Mouse (Mus musculus): ENCODE measurements around the gene Wasf2. TPM values are rescaled to one million over a fixed set of nuclear protein-coding genes. Genes with fewer than 3 reads are reported as not detected.
A peak's percentile ranks its signal among the peaks of the same experiment; 100 is the strongest.
"Not testable (repeated sequence)": the region's sequence is repeated elsewhere in the genome, so short reads cannot be mapped to it uniquely, and the experiment has no call there.

The Wasf2 gene
- polyA plus RNA-seq, 1 experiment from 2014 or later = 144 TPM

- H3K4me1 ChIP-seq (replicated peaks; ENCODE audit: control insufficient read depth, insufficient read depth, low read length) = peaks cover 56% of the 10 kb centered on the region
- 36% methylated on average over 16 of the region's 16 CpGs for WGBS
- H3K9me3 ChIP-seq (ENCODE audit: control insufficient read depth, low read length) = no peaks in the 10 kb centered on the region
- H3K4me2 ChIP-seq (ENCODE audit: low read depth, low read length) = peak overlapping the region; percentile 50
- H3K27ac ChIP-seq (ENCODE audit: low read length) = peak overlapping the region; percentile 93
- no peaks in the 10 kb centered on the region for H3K36me3 ChIP-seq (ENCODE audit: control insufficient read depth, insufficient read depth, low read length)
- ATAC-seq (ENCODE audit: low read depth) = peak; percentile 11
- H3K27me3 ChIP-seq (ENCODE audit: control insufficient read depth, insufficient read depth, low read depth, low read length) = no peaks in the 10 kb centered on the region
- H3K4me3 ChIP-seq (ENCODE audit: low read length) = peak overlapping the region; percentile 17
- peak overlapping the region; percentile 49 for H3K9ac ChIP-seq (ENCODE audit: low read length)
Observed at GRCm38 (mm10) chr4:133094936-133095733, 35.2 kb upstream of the Wasf2 start.

- H3K27ac ChIP-seq (ENCODE audit: low read length) = peak overlapping the region; percentile 93
- H3K36me3 ChIP-seq (ENCODE audit: control insufficient read depth, insufficient read depth, low read length); H3K9me3 ChIP-seq (ENCODE audit: control insufficient read depth, low read length); H3K27me3 ChIP-seq (ENCODE audit: control insufficient read depth, insufficient read depth, low read depth, low read length); ATAC-seq (ENCODE audit: low read depth): not testable (repeated sequence)
- peak overlapping the region; percentile 50 for H3K4me2 ChIP-seq (ENCODE audit: low read depth, low read length)
- WGBS = 20% methylated on average over 3 of the region's 3 CpGs
- peaks cover 51% of the 10 kb centered on the region for H3K4me1 ChIP-seq (replicated peaks; ENCODE audit: control insufficient read depth, insufficient read depth, low read length)
- H3K9ac ChIP-seq (ENCODE audit: low read length) = peak overlapping the region; percentile 49
- peak overlapping the region; percentile 17 for H3K4me3 ChIP-seq (ENCODE audit: low read length)
Observed at GRCm38 (mm10) chr4:133095734-133096065, 34.6 kb upstream of the Wasf2 start.

- WGBS = under 1% methylated on average over 11 of the region's 26 CpGs
- ATAC-seq (ENCODE audit: low read depth) = not testable (repeated sequence)
Observed at GRCm38 (mm10) chr4:133096671-133097070, 33.6 kb upstream of the Wasf2 start.

GRCm38 (mm10) chr4:133101751-133102150, 28.6 kb upstream of the Wasf2 start:
- no peak for ATAC-seq (ENCODE audit: low read depth)
- no peak overlapping the region for H3K4me2 ChIP-seq (ENCODE audit: low read depth, low read length)

More at GRCm38 (mm10) chr4:133096671-133097070, 33.6 kb upstream of the Wasf2 start:
- Histone ChIP-seq H3K4me3 (ENCODE audit: low read length) (peak overlapping the region; percentile 34), H3K4me1 (replicated peaks; ENCODE audit: control insufficient read depth, insufficient read depth, low read length) (peaks cover 41% of the 10 kb centered on the region)
- not testable (repeated sequence) for H3K9me3 ChIP-seq (ENCODE audit: control insufficient read depth, low read length); H3K27me3 ChIP-seq (ENCODE audit: control insufficient read depth, insufficient read depth, low read depth, low read length); H3K36me3 ChIP-seq (ENCODE audit: control insufficient read depth, insufficient read depth, low read length); H3K4me2 ChIP-seq (ENCODE audit: low read depth, low read length); H3K27ac ChIP-seq (ENCODE audit: low read length); H3K9ac ChIP-seq (ENCODE audit: low read length)

GRCm38 (mm10) chr4:133103525-133104193, 26.6 kb upstream of the Wasf2 start:
- peak; percentile 83; the same call in 1 of the 2 replicates for ATAC-seq (ENCODE audit: low read depth)
- Histone ChIP-seq H3K4me2 (ENCODE audit: low read depth, low read length) (peak overlapping the region; percentile 42), H3K27me3 (ENCODE audit: control insufficient read depth, insufficient read depth, low read depth, low read length) (no peaks in the 10 kb centered on the region), H3K9me3 (ENCODE audit: control insufficient read depth, low read length) (no peaks in the 10 kb centered on the region), H3K9ac (ENCODE audit: low read length) (peak overlapping the region; percentile 55), H3K27ac (ENCODE audit: low read length) (peak overlapping the region; percentile 95), H3K4me1 (replicated peaks; ENCODE audit: control insufficient read depth, insufficient read depth, low read length) (peaks cover 32% of the 10 kb centered on the region), H3K4me3 (ENCODE audit: low read length) (peak overlapping the region; percentile 18), H3K36me3 (ENCODE audit: control insufficient read depth, insufficient read depth, low read length) (no peaks in the 10 kb centered on the region)
- WGBS = 20% methylated on average over 15 of the region's 16 CpGs

More at GRCm38 (mm10) chr4:133101751-133102150, 28.6 kb upstream of the Wasf2 start:
- no peaks in the 10 kb centered on the region for H3K36me3 ChIP-seq (ENCODE audit: control insufficient read depth, insufficient read depth, low read length)
- no peak overlapping the region for H3K4me3 ChIP-seq (ENCODE audit: low read length)
- WGBS = 61% methylated on average over 9 of the region's 9 CpGs
- 0 out of 2 replicates have a peak overlapping the region, but pooled peaks have one; percentile 25 for H3K27ac ChIP-seq (ENCODE audit: low read length)
- no peaks in the 10 kb centered on the region for H3K9me3 ChIP-seq (ENCODE audit: control insufficient read depth, low read length)
- H3K9ac ChIP-seq (ENCODE audit: low read length) = no peak overlapping the region
- H3K4me1 ChIP-seq (replicated peaks; ENCODE audit: control insufficient read depth, insufficient read depth, low read length) = peaks cover 18% of the 10 kb centered on the region
- no peaks in the 10 kb centered on the region for H3K27me3 ChIP-seq (ENCODE audit: control insufficient read depth, insufficient read depth, low read depth, low read length)

- 20% methylated on average over 10 of the region's 10 CpGs for WGBS
- H3K4me3 ChIP-seq (ENCODE audit: low read length) = no peak overlapping the region; the same call in 1 of the 2 replicates
- peaks cover 37% of the 10 kb centered on the region for H3K4me1 ChIP-seq (replicated peaks; ENCODE audit: control insufficient read depth, insufficient read depth, low read length)
- H3K36me3 ChIP-seq (ENCODE audit: control insufficient read depth, insufficient read depth, low read length) = no peaks in the 10 kb centered on the region
- H3K27me3 ChIP-seq (ENCODE audit: control insufficient read depth, insufficient read depth, low read depth, low read length) = no peaks in the 10 kb centered on the region
- H3K9me3 ChIP-seq (ENCODE audit: control insufficient read depth, low read length) = no peaks in the 10 kb centered on the region
- peak overlapping the region; percentile 42 for H3K4me2 ChIP-seq (ENCODE audit: low read depth, low read length)
- peak overlapping the region; percentile 95 for H3K27ac ChIP-seq (ENCODE audit: low read length)
- peak overlapping the region; percentile 35; the same call in 1 of the 2 replicates for H3K9ac ChIP-seq (ENCODE audit: low read length)
- peak; percentile 81 for ATAC-seq (ENCODE audit: low read depth)
Observed at GRCm38 (mm10) chr4:133104194-133104569, 26.1 kb upstream of the Wasf2 start.

- Histone ChIP-seq H3K27ac (ENCODE audit: low read length) (no peak overlapping the region), H3K9me3 (ENCODE audit: control insufficient read depth, low read length) (no peaks in the 10 kb centered on the region), H3K4me3 (ENCODE audit: low read length) (no peak overlapping the region), H3K27me3 (ENCODE audit: control insufficient read depth, insufficient read depth, low read depth, low read length) (no peaks in the 10 kb centered on the region), H3K36me3 (ENCODE audit: control insufficient read depth, insufficient read depth, low read length) (no peaks in the 10 kb centered on the region), H3K4me2 (ENCODE audit: low read depth, low read length) (no peak overlapping the region), H3K4me1 (replicated peaks; ENCODE audit: control insufficient read depth, insufficient read depth, low read length) (peaks cover 37% of the 10 kb centered on the region), H3K9ac (ENCODE audit: low read length) (no peak overlapping the region)
- no peak for ATAC-seq (ENCODE audit: low read depth)
- WGBS = 94% methylated on average over 7 of the region's 7 CpGs
Observed at GRCm38 (mm10) chr4:133106691-133107090, 23.6 kb upstream of the Wasf2 start.

- H3K4me3 ChIP-seq (ENCODE audit: low read length) = no peak overlapping the region
- H3K27me3 ChIP-seq (ENCODE audit: control insufficient read depth, insufficient read depth, low read depth, low read length) = no peaks in the 10 kb centered on the region
- no peaks in the 10 kb centered on the region for H3K9me3 ChIP-seq (ENCODE audit: control insufficient read depth, low read length)
- no peaks in the 10 kb centered on the region for H3K36me3 ChIP-seq (ENCODE audit: control insufficient read depth, insufficient read depth, low read length)
- H3K9ac ChIP-seq (ENCODE audit: low read length) = peak overlapping the region; percentile 41; the same call in 1 of the 2 replicates
- peak; percentile 53 for ATAC-seq (ENCODE audit: low read depth)
- 19% methylated on average over 13 of the region's 13 CpGs for WGBS
- peak overlapping the region; percentile 13; the same call in 1 of the 2 replicates for H3K4me2 ChIP-seq (ENCODE audit: low read depth, low read length)
- H3K4me1 ChIP-seq (replicated peaks; ENCODE audit: control insufficient read depth, insufficient read depth, low read length) = peaks cover 37% of the 10 kb centered on the region
- H3K27ac ChIP-seq (ENCODE audit: low read length) = peak overlapping the region; percentile 80
Observed at GRCm38 (mm10) chr4:133107788-133108281, 22.5 kb upstream of the Wasf2 start.
